Mouse (Mus musculus) small intestine, adult 2 months (tissue): ENCODE measurements around the gene Bphl.

Source experiments
- CTCF ChIP-seq: fragments of 200-500 bp; IDR thresholded peaks from 2 replicates; pipeline ENCODE4 v1.5.1; 2012; ENCODE audit warnings: low read depth, mild to moderate bottlenecking, control low read depth, inconsistent platforms, low read length, moderate library complexity, mixed read lengths; ENCODE audit not compliant: insufficient replicate concordance, insufficient read length; ENCODE audit errors: extremely low read depth
- POLR2A ChIP-seq: fragments of 200-500 bp; IDR thresholded peaks from 2 replicates; pipeline ENCODE4 v1.6.1; 2012; ENCODE audit warnings: low read depth, mild to moderate bottlenecking, control low read depth, inconsistent platforms, low read length, moderate library complexity

DNA sequence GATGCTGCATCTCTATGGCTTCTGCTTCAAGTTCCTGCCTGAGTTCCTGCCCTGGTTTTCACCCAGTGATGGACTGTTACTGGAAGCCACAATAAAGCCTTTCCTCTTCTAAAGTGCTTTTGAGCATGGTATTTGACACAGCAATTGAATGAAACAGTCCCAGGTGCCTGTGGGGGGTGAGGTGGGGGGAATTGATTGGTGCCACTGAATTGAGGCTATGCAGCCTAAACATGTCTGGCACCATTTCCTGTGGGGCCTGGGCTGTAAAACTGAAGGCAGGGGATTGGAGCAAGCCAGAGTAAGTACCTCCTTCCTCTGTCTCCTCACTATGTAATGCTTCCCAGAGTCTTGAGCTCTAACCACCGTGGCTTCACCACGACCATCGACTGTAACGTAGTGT is 77.3 kb downstream of the Bphl start:
- TF ChIP-seq POLR2A (no peak), CTCF (no peak)
